Mouse (Mus musculus) ES-CJ7 (cell line): ENCODE measurements around the gene Taar3.

Source experiments
- DNase-seq: peaks from one replicate; pipeline ENCODE4 v3.0.0; 2011; ENCODE audit warnings: low read depth, low spot score

The Taar3 gene

DNA sequence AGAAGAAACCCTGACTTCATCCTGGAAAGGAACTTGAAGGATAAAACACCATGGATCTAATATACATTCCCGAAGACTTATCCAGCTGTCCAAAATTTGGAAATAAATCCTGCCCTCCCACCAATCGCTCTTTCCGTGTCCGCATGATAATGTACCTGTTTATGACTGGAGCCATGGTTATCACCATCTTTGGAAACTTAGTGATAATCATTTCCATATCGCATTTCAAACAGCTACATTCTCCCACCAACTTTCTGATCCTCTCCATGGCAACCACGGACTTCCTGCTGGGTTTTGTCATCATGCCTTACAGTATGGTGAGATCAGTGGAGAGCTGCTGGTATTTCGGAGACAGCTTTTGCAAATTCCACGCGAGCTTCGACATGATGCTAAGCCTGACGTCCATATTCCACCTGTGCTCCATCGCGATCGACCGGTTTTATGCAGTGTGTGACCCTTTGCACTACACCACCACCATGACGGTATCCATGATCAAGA is at the start of gene Taar3:
Gene Taar3, plus strand, starts transcription at position 51 of the 498 bp plus-strand sequence.
- DNase-seq: no peak

- DNase-seq: no peak
Observed at GRCm38 (mm10) chr10:23901119-23901518, 48.2 kb upstream of the Taar3 start.

DNA sequence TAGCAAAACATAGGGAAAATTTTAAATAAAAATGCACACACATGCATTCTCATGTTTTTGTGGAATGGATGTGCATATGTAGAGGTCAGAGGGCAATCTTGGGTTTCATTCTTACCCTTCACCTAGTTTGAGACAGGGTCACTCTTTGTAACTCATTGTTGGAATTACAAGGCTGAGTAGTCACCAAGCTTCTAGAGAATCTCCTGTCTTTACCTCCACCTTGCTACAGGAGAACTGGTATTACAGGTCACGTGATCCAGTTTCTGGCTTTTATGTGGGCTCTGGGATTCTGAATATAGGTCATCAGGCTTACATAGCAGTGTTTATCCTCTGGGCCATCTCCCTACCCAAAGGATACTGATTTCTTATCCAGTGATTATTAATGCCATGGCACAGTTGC is 43.7 kb upstream of the Taar3 start:
- DNase-seq: no peak

GRCm38 (mm10) chr10:23920056-23920455 is 29.3 kb upstream of the Taar3 start, which contains the start of gene Taar1:
TSS of gene Taar1 (plus strand) at chr10:23920356.
- DNase-seq: no peak

- DNase-seq: no peak
Observed at GRCm38 (mm10) chr10:23922468-23922867, 26.9 kb upstream of the Taar3 start.

GRCm38 (mm10) chr10:23923941-23924340 is 25.4 kb upstream of the Taar3 start:
- no peak for DNase-seq

- DNase-seq: peak; percentile 43
Observed at GRCm38 (mm10) chr10:23937613-23938012, 11.7 kb upstream of the Taar3 start.

DNA sequence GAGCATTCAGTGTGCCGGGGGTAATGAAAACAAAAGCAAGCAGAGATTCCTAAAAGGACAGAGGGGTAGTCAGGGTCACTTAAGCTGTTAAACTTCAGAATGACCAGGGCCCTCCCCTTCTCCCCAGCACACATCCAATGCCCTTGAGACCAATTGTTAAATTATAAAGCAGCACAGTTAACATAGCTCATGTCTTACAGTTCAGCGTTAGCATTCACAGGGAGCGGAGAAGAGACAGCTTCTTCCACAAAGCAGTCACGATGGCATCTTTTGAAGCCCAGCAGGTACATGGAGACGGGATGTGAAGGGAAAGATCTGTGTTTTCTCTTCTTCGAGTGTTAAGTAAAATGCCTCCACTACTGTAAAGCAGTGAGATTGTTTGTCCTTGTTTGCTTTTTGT is 11.0 kb upstream of the Taar3 start, which contains the start of gene Taar2:
Gene Taar2, plus strand, starts transcription at position 261 of the 400 bp plus-strand sequence.
- DNase-seq: no peak

DNA sequence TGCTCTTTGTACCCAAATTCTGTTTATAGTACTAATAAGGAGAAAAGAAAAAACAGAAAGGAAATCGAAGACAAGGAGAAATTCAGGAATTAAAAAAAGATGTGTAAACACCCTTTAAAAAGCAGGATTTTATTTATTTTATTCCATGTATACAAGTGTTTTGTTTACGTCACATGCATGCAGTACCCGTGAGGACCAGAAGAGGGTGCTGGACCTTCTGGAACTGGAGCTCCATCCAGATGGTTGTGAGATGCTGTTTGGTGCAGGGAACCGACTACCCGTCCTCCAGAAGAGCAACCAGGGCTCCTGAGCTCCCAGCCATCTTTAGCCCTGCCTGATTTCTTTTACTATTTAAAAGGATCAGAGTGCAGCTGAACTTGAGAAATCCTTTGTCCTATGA is 6.9 kb upstream of the Taar3 start:
- peak; percentile 87 for DNase-seq

DNA sequence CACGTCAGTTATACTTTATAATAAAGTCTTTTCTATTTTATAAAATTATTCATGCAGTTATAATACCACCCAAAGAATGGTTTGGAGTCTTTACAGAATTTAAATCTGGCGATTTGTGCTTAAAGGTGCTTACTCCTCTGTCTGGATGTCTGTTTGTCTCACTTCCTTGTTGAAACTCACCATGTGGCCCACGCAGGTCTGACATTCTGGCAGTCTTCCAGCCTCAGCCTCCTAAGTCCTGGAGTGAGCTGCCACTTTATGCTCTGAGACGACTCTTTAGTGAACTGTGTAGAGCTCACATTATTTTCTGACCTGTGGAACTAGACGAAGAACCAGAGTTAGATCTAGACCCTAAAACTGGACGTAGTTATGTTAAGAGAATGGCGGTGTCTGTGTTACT is 1.3 kb upstream of the Taar3 start:
- no peak for DNase-seq

DNA sequence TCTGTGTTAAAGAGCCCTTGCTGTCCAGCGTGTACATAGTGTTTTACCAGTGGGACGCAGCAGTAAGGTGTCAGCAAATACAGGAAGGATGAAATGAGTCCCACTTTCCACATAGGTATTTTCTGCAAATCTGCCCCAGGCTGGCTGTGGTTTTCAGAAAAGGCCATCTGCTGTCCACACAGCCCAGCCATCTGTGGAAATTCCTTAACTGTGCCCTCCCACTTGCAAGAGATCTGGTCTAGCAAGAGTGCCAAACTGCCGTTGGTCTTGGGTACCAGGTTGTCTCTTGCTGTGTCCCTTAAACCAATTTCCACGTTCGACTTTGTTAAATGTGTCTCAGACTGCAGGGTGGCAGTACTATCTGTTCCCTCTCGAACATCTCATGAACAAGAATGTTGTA is 2.4 kb downstream of the Taar3 start:
- DNase-seq: no peak

GRCm38 (mm10) chr10:23959071-23959470 is 9.7 kb downstream of the Taar3 start:
- DNase-seq: no peak

- no peak for DNase-seq
Observed at GRCm38 (mm10) chr10:23960444-23960915, 11.1 kb downstream of the Taar3 start, which contains the start of gene Taar4. TSS of gene Taar4 (plus strand) at chr10:23960494.

DNA sequence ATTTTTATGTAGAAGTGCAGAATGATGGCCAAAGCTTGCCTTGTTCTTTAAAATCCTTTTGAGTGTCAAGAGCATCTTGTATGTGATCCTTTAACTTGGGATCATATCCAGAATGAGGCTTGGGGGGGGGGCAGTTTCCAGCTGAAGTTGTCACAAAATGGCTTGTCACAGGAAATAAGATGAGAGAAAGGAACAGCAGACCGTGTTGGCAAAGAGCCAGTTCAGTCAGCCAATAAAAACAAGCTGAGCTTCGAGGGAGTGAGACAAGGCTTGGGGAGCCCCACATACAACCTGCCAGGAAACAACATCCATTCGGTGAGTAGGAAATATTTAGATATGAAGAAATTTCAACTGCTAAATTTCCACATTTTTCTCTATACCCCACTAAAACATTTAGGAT is 14.1 kb downstream of the Taar3 start:
- DNase-seq: no peak

DNA sequence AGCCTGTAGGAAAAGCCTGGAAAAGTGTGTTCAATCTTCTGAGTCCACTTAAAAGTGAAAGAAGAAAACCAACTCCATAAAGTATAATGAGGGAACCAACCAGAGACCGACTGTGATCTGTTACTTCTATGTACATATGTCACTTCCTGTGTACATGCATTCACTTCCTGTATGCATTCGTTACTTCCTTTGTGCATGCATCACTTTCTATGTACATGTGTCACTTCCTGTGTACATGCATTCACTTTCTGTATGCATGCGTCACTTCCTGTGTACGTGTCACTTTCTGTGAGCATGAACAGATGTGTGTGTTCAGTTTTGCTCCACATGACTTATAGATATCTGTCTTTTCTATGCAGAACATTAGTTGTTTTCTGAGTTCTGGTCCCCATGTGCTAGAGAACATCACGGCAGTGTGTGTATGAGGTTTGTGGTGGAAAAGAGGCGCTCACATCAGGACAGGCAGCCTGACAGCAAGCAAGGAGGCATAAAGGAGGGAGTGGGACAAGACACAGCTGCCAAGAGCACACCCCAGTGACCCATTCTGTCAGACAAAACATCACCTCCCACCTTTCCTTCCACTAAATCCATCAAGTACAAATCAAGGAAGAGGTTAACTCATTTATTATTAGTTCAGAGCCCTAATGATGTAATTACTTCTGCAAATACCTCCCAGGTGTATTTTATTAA is 15.7 kb downstream of the Taar3 start:
- DNase-seq: no peak

GRCm38 (mm10) chr10:23970656-23971165 is 21.4 kb downstream of the Taar3 start, which contains the start of gene Taar5:
TSS of gene Taar5 (plus strand) at chr10:23970706.
- no peak for DNase-seq

- DNase-seq: no peak
Observed at GRCm38 (mm10) chr10:23971256-23971655, 21.9 kb downstream of the Taar3 start.

GRCm38 (mm10) chr10:23977958-23978357 is 28.6 kb downstream of the Taar3 start:
- DNase-seq: peak; percentile 79

- peak; percentile 94 for DNase-seq
Observed at GRCm38 (mm10) chr10:23978901-23979705, 29.7 kb downstream of the Taar3 start.

GRCm38 (mm10) chr10:23985546-23985945 is 36.2 kb downstream of the Taar3 start, which contains the start of gene Taar6:
TSS of gene Taar6 (minus strand) at chr10:23985646.
- DNase-seq: no peak

DNA sequence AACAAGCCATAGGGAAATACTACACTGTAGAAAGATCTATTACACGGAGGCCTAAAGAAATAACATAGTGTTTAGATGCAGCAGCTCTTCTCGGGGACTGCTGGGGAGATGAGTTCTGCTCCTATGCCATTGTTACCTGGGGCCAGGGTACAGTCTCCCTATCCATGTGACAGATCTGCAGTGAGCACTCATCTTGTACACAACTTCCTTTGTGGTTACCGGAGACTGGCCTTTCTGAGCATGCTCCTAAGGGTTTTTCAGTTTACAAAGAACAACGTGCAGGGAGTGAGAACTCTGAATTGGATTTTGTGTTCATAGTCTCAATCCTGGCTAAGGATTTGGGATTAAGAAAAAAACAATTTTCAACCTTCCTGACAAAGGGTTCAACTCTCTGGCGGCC is 37.1 kb downstream of the Taar3 start:
- DNase-seq: no peak

DNA sequence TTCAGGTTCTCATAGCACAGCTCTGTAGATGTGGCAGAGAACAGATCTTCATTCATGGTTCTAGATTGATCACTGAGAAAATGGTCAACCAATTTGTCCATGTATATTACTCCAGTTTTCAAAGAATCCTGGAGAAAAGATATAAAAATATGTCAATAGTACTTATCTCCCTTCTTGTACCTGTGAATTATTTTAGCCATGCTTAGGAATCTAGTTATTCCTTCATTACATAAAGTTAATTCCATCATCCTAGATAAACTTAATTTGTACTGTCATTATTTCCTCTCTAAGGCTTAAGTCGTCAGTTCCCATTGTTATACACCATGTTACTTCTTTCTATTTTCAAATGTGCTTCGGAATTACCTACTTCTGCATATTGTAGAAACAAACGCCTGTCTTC is 44.0 kb downstream of the Taar3 start, which contains the start of gene Taar7a:
Gene Taar7a, minus strand, starts transcription at position 101 of the 400 bp plus-strand sequence.
- no peak for DNase-seq
